Mouse (Mus musculus) forebrain, embryonic 15.5 days (tissue): Measurements from ENCODE around the gene Gng13. TPM values are rescaled to one million over a fixed set of nuclear protein-coding genes. Genes with fewer than 3 reads are reported as not detected.

Experiments
- ATAC-seq: fragments of 200-750 bp; cut with Nextera tagmentation; replicated peaks from 2 replicates; pipeline ENCODE4 v1.8.0; 2017; ENCODE audit warnings: mild to moderate bottlenecking, moderate TSS enrichment, moderate library complexity
- H3K27ac ChIP-seq: fragments of 300-500 bp; sonication (generic); replicated peaks from 2 replicates; pipeline ENCODE4 v1.5.1; 2015; ENCODE audit warnings: mild to moderate bottlenecking, inconsistent platforms
- H3K27me3 ChIP-seq: fragments of 300-500 bp; sonication (generic); 2 replicates; pipeline ENCODE4 v1.6.1; 2015; ENCODE audit warnings: inconsistent platforms
- H3K36me3 ChIP-seq: fragments of 300-500 bp; sonication (generic); 2 replicates; pipeline ENCODE4 v1.6.1; 2015; ENCODE audit warnings: mild to moderate bottlenecking, inconsistent platforms
- H3K4me1 ChIP-seq: fragments of 300-500 bp; sonication (generic); 2 replicates; pipeline ENCODE4 v1.6.1; 2015; ENCODE audit warnings: inconsistent platforms
- H3K4me2 ChIP-seq: fragments of 300-500 bp; sonication (generic); replicated peaks from 2 replicates; pipeline ENCODE4 v1.6.1; 2015; ENCODE audit warnings: mild to moderate bottlenecking, inconsistent platforms
- H3K4me3 ChIP-seq: fragments of 300-500 bp; sonication (generic); 2 replicates; pipeline ENCODE4 v1.5.1; 2015; ENCODE audit warnings: mild to moderate bottlenecking, inconsistent platforms
- H3K9ac ChIP-seq: fragments of 300-500 bp; sonication (generic); replicated peaks from 2 replicates; pipeline ENCODE4 v1.6.1; 2015; ENCODE audit warnings: mild to moderate bottlenecking, inconsistent platforms
- H3K9me3 ChIP-seq: fragments of 300-500 bp; sonication (generic); 2 replicates; pipeline ENCODE4 v1.6.1; 2016; ENCODE audit warnings: inconsistent platforms
- WGBS: fragments of 180-500 bp; shearing (Covaris S2); methylation state at CpG from one replicate; pipeline ENCODE4 v1.1.7; 2015; ENCODE audit warnings: mixed read lengths; 5-methylcytosine and 5-hydroxymethylcytosine counted together
- polyA plus RNA-seq: library from polyadenylated mRNA; unstranded; fragments of >200 nt; fragmentation: Nextera tagmentation; extraction: Ambion mirVana; gene quantifications from 2 replicates; pipeline ENCODE4 v1.2.1, GENCODE M21; 2015

Gng13 gene
- polyA plus RNA-seq, 1 experiment from 2014 or later: 1.7 TPM

- Histone ChIP-seq H3K4me2 (no peak overlapping the region), H3K4me1 (no peaks in the 10 kb centered on the region), H3K27me3 (peaks cover 15% of the 10 kb centered on the region; the same call in 1 of the 2 replicates), H3K27ac (no peak overlapping the region), H3K9ac (no peak overlapping the region), H3K9me3 (no peaks in the 10 kb centered on the region), H3K4me3 (no peak overlapping the region), H3K36me3 (no peaks in the 10 kb centered on the region)
- 83% methylated on average over 4 of the region's 4 CpGs for WGBS
- ATAC-seq: no peak
Measured at GRCm38 (mm10) chr17:25711136-25711535, 5.8 kb upstream of the Gng13 start.

- H3K4me1 ChIP-seq: peaks cover 11% of the 10 kb centered on the region
- no peaks in the 10 kb centered on the region for H3K9me3 ChIP-seq
- H3K9ac ChIP-seq: no peak overlapping the region
- no peak overlapping the region for H3K4me3 ChIP-seq
- no peaks in the 10 kb centered on the region for H3K36me3 ChIP-seq
- ATAC-seq: no peak
- whole genome bisulfite sequencing: 65% methylated on average over 3 of the region's 3 CpGs
- H3K27ac ChIP-seq: no peak overlapping the region
- no peak overlapping the region for H3K4me2 ChIP-seq
- H3K27me3 ChIP-seq: peaks cover 35% of the 10 kb centered on the region
Measured at GRCm38 (mm10) chr17:25715627-25716026, 1.3 kb upstream of the Gng13 start.

- WGBS: 7% methylated on average over 6 of the region's 6 CpGs
Measured at GRCm38 (mm10) chr17:25716130-25716529, 841 bp upstream of the Gng13 start.

GRCm38 (mm10) chr17:25717691-25718090 lies 720 bp downstream of the Gng13 start:
- 16% methylated on average over 6 of the region's 6 CpGs for WGBS
- no peak for ATAC-seq
- H3K4me3 ChIP-seq: peak overlapping the region; percentile 37

More at GRCm38 (mm10) chr17:25716130-25716529, 841 bp upstream of the Gng13 start:
- ATAC-seq: no peak
- H3K27me3 ChIP-seq: peaks cover 35% of the 10 kb centered on the region
- no peak overlapping the region for H3K27ac ChIP-seq
- H3K4me3 ChIP-seq: no peak overlapping the region
- H3K9me3 ChIP-seq: no peaks in the 10 kb centered on the region
- no peaks in the 10 kb centered on the region for H3K36me3 ChIP-seq
- no peak overlapping the region for H3K9ac ChIP-seq
- H3K4me2 ChIP-seq: no peak overlapping the region
- peaks cover 11% of the 10 kb centered on the region for H3K4me1 ChIP-seq

GRCm38 (mm10) chr17:25721476-25721875 lies 4.5 kb downstream of the Gng13 start:
- 98% methylated on average over 5 of the region's 5 CpGs for WGBS
- Histone ChIP-seq H3K4me2 (no peak overlapping the region), H3K9ac (no peak overlapping the region), H3K27me3 (peaks cover 16% of the 10 kb centered on the region), H3K4me1 (peaks cover 16% of the 10 kb centered on the region), H3K36me3 (no peaks in the 10 kb centered on the region), H3K9me3 (no peaks in the 10 kb centered on the region), H3K4me3 (no peak overlapping the region), H3K27ac (no peak overlapping the region)
- ATAC-seq: no peak

More at GRCm38 (mm10) chr17:25717691-25718090, 720 bp downstream of the Gng13 start:
- Histone ChIP-seq H3K36me3 (no peaks in the 10 kb centered on the region), H3K9me3 (no peaks in the 10 kb centered on the region), H3K9ac (peak overlapping the region; percentile 33), H3K27me3 (peaks cover 35% of the 10 kb centered on the region), H3K4me2 (peak overlapping the region; percentile 54), H3K4me1 (peaks cover 11% of the 10 kb centered on the region), H3K27ac (no peak overlapping the region)

- no peaks in the 10 kb centered on the region for H3K9me3 ChIP-seq
- H3K4me2 ChIP-seq: no peak overlapping the region
- H3K9ac ChIP-seq: no peak overlapping the region
- no peaks in the 10 kb centered on the region for H3K36me3 ChIP-seq
- H3K4me1 ChIP-seq: peaks cover 18% of the 10 kb centered on the region
- WGBS: 94% methylated on average over 19 of the region's 19 CpGs
- H3K27me3 ChIP-seq: no peaks in the 10 kb centered on the region
- H3K4me3 ChIP-seq: no peak overlapping the region
- ATAC-seq: no peak
- no peak overlapping the region for H3K27ac ChIP-seq
Measured at GRCm38 (mm10) chr17:25723470-25723869, 6.5 kb downstream of the Gng13 start.

- no peak for ATAC-seq
- H3K4me3 ChIP-seq: no peak overlapping the region
- H3K36me3 ChIP-seq: no peaks in the 10 kb centered on the region
- H3K27me3 ChIP-seq: no peaks in the 10 kb centered on the region
- no peaks in the 10 kb centered on the region for H3K9me3 ChIP-seq
- H3K4me2 ChIP-seq: no peak overlapping the region
- WGBS: 75% methylated on average over 7 of the region's 7 CpGs
- no peak overlapping the region for H3K9ac ChIP-seq
- H3K27ac ChIP-seq: no peak overlapping the region
- peaks cover 23% of the 10 kb centered on the region for H3K4me1 ChIP-seq
Measured at GRCm38 (mm10) chr17:25723919-25724318, 6.9 kb downstream of the Gng13 start.

GRCm38 (mm10) chr17:25725264-25725663 lies 8.3 kb downstream of the Gng13 start:
- H3K4me1 ChIP-seq: peaks cover 24% of the 10 kb centered on the region
- no peak overlapping the region for H3K4me3 ChIP-seq
- H3K36me3 ChIP-seq: no peaks in the 10 kb centered on the region
- no peaks in the 10 kb centered on the region for H3K9me3 ChIP-seq
- no peak overlapping the region for H3K9ac ChIP-seq
- no peak for ATAC-seq
- WGBS: 88% methylated on average over 6 of the region's 6 CpGs
- H3K4me2 ChIP-seq: no peak overlapping the region
- no peaks in the 10 kb centered on the region for H3K27me3 ChIP-seq
- H3K27ac ChIP-seq: no peak overlapping the region

GRCm38 (mm10) chr17:25727265-25728008 lies 10.5 kb downstream of the Gng13 start, which contains the start of the genes Chtf18 and Rpusd1:
Gene Chtf18 (minus strand): TSS chr17:25727419.
Gene Rpusd1 (plus strand): TSS chr17:25727670.
- H3K4me1 ChIP-seq: peaks cover 24% of the 10 kb centered on the region
- peak within 1 kb of the TSS; percentile 65 for H3K4me2 ChIP-seq
- under 1% methylated on average over 37 of the region's 37 CpGs for WGBS
- H3K27ac ChIP-seq: no peak within 1 kb of the TSS
- H3K36me3 ChIP-seq: no peaks in the 10 kb centered on the region
- ATAC-seq: peak; percentile 98
- no peaks in the 10 kb centered on the region for H3K9me3 ChIP-seq
- H3K9ac ChIP-seq: peak within 1 kb of the TSS; percentile 58
- peak within 1 kb of the TSS; percentile 51 for H3K4me3 ChIP-seq
- no peaks in the 10 kb centered on the region for H3K27me3 ChIP-seq

GRCm38 (mm10) chr17:25728009-25728270 lies 11.0 kb downstream of the Gng13 start:
- Histone ChIP-seq H3K4me1 (peaks cover 24% of the 10 kb centered on the region), H3K4me2 (peak overlapping the region; percentile 65), H3K4me3 (peak overlapping the region; percentile 51), H3K9me3 (no peaks in the 10 kb centered on the region), H3K27me3 (no peaks in the 10 kb centered on the region), H3K27ac (no peak overlapping the region), H3K36me3 (no peaks in the 10 kb centered on the region), H3K9ac (peak overlapping the region; percentile 58)
- WGBS: 20% methylated on average over 4 of the region's 4 CpGs
- peak; percentile 12; the same call in 1 of the 2 replicates for ATAC-seq

GRCm38 (mm10) chr17:25732082-25732481 lies 15.1 kb downstream of the Gng13 start:
- Histone ChIP-seq H3K27me3 (no peaks in the 10 kb centered on the region), H3K4me3 (no peak overlapping the region), H3K9me3 (no peaks in the 10 kb centered on the region), H3K4me2 (no peak overlapping the region), H3K4me1 (peaks cover 12% of the 10 kb centered on the region), H3K27ac (no peak overlapping the region), H3K9ac (no peak overlapping the region), H3K36me3 (no peaks in the 10 kb centered on the region)
- ATAC-seq: no peak
- 14% methylated on average over 2 of the region's 2 CpGs for WGBS

GRCm38 (mm10) chr17:25735246-25735645 lies 18.3 kb downstream of the Gng13 start:
- Histone ChIP-seq H3K4me2 (no peak overlapping the region), H3K4me3 (no peak overlapping the region), H3K9ac (no peak overlapping the region), H3K9me3 (no peaks in the 10 kb centered on the region), H3K27me3 (no peaks in the 10 kb centered on the region), H3K36me3 (no peaks in the 10 kb centered on the region), H3K27ac (no peak overlapping the region), H3K4me1 (no peaks in the 10 kb centered on the region)
- WGBS: 88% methylated on average over 5 of the region's 5 CpGs
- ATAC-seq: no peak

GRCm38 (mm10) chr17:25735745-25736144 lies 18.8 kb downstream of the Gng13 start, which contains the start of gene Mslnl:
Gene Mslnl (plus strand): TSS chr17:25736042.
- WGBS: 84% methylated on average over 3 of the region's 3 CpGs
- Histone ChIP-seq H3K36me3 (no peaks in the 10 kb centered on the region), H3K9ac (no peak within 1 kb of the TSS)

More at GRCm38 (mm10) chr17:25735745-25736144, 18.8 kb downstream of the Gng13 start, which contains the start of gene Mslnl:
- no peak for ATAC-seq
- Histone ChIP-seq H3K27me3 (no peaks in the 10 kb centered on the region), H3K9me3 (no peaks in the 10 kb centered on the region), H3K4me1 (no peaks in the 10 kb centered on the region), H3K4me2 (no peak within 1 kb of the TSS), H3K4me3 (no peak within 1 kb of the TSS), H3K27ac (no peak within 1 kb of the TSS)
